Mouse (Mus musculus) liver, embryonic 15.5 days (tissue): ENCODE data around the gene Kif2c. TPM values are rescaled to one million over a fixed set of nuclear protein-coding genes. Genes with fewer than 3 reads are reported as not detected.

Source experiments
- ATAC-seq: fragments of 200-750 bp; cut with Nextera tagmentation; 2 replicates; pipeline ENCODE4 v1.8.0; 2017; ENCODE audit warnings: moderate number of reproducible peaks, mild to moderate bottlenecking, moderate library complexity; ENCODE audit not compliant: insufficient read depth
- H3K27ac ChIP-seq: fragments of 300-500 bp; sonication (generic); replicated peaks from 2 replicates; pipeline ENCODE4 v1.5.1; 2015; ENCODE audit warnings: mild to moderate bottlenecking, inconsistent platforms
- H3K27me3 ChIP-seq: fragments of 300-500 bp; sonication (generic); 2 replicates; pipeline ENCODE4 v1.6.1; 2015; ENCODE audit warnings: mild to moderate bottlenecking, inconsistent platforms
- H3K36me3 ChIP-seq: fragments of 300-500 bp; sonication (generic); replicated peaks from 2 replicates; pipeline ENCODE4 v1.6.1; 2015; ENCODE audit warnings: moderate library complexity, mild to moderate bottlenecking, inconsistent platforms
- H3K4me1 ChIP-seq: fragments of 300-500 bp; sonication (generic); replicated peaks from 2 replicates; pipeline ENCODE4 v1.6.1; 2015; ENCODE audit warnings: inconsistent platforms
- H3K4me2 ChIP-seq: fragments of 300-500 bp; sonication (generic); 2 replicates; pipeline ENCODE4 v1.6.1; 2015; ENCODE audit warnings: moderate library complexity, mild to moderate bottlenecking, inconsistent platforms
- H3K4me3 ChIP-seq: fragments of 300-500 bp; sonication (generic); replicated peaks from 2 replicates; pipeline ENCODE4 v1.5.1; 2015; ENCODE audit warnings: mild to moderate bottlenecking, inconsistent platforms
- H3K9ac ChIP-seq: fragments of 300-500 bp; sonication (generic); 2 replicates; pipeline ENCODE4 v1.6.1; 2015; ENCODE audit warnings: moderate library complexity, mild to moderate bottlenecking, inconsistent platforms
- H3K9me3 ChIP-seq: fragments of 300-500 bp; sonication (generic); replicated peaks from 2 replicates; pipeline ENCODE4 v1.6.1; 2016; ENCODE audit warnings: inconsistent platforms
- WGBS: fragments of 180-500 bp; shearing (Covaris S2); methylation state at CpG from one replicate; pipeline ENCODE4 v1.1.7; 2015; ENCODE audit warnings: mixed read lengths; ENCODE audit not compliant: insufficient replicate concordance; 5-methylcytosine and 5-hydroxymethylcytosine counted together
- polyA plus RNA-seq: library from polyadenylated mRNA; unstranded; fragments of >200 nt; fragmentation: Nextera tagmentation; extraction: Ambion mirVana; gene quantifications from 2 replicates; pipeline ENCODE4 v1.2.1, GENCODE M21; 2015

Kif2c gene
- polyA plus RNA-seq, 1 experiment from 2014 or later = 29.8 TPM

DNA sequence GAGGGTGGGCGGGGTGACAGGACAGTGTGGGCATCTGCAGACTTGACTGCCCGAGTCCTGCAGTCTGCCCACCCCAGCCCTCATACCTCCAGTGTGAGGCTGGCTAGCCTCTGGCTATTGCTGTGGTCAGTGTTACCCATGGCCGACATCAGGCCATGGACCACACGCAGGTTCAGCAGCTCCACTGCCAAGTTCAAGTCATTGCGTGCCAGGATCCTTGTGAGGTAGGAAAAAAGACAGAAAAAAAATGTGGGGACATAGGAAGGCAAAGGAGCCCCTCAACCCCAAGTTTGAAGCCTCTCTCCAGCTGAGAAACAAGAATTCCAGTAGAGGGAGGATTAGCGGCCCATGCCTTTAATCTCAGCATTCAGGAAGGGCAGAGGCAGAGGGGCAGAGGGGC is 31.8 kb upstream of the Kif2c start:
- peaks cover 4% of the 10 kb centered on the region; the same call in 1 of the 2 replicates for H3K4me1 ChIP-seq
- WGBS = 69% methylated on average over 6 of the region's 6 CpGs
- no peaks in the 10 kb centered on the region for H3K36me3 ChIP-seq
- no peak overlapping the region for H3K4me3 ChIP-seq
- H3K27ac ChIP-seq = no peak overlapping the region
- H3K9me3 ChIP-seq = no peaks in the 10 kb centered on the region
- ATAC-seq = no peak
- no peak overlapping the region for H3K4me2 ChIP-seq
- no peaks in the 10 kb centered on the region for H3K27me3 ChIP-seq
- no peak overlapping the region for H3K9ac ChIP-seq

DNA sequence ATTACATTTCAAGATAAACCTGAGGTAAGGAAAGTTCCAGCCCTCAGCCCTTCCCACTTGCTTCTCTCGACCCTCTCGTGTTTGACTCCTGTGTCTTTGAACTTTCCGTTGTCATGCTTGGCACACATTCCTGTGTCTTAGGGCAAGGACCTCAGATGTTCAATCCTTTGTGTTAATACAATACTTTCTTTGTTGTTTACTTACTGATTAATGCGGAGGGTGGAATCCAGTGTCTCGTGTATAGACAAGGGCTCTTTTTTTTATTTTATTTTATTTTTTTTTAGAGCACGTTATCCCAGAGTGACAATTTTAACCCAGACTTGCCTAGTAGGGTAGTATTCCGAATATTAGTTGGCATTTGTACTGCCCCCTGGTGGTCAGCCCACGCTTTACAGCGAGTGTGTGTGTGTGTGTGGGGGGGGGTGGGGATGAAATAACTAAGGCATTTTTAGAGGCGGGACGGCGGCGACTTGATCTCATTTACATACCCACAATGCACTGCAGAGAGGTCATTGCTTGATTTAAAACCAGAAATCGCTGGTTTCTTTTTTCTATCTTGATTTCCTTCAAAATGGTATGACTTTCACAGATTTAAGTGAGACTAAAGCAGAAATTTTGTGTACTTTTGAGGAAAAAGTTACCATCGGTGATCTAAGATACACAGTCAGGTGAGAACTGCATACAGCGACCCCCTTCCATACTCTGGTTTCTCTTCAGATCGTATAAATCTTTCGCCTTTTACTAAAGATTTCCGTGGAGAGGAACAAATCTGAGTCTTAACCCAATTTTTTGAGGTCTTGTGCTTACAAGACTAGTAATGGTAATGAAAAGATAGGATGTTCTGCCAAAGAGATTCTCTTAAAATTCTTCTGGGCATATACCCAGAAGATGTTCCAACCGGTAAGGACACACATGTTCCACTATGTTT is 28.0 kb upstream of the Kif2c start:
- Histone ChIP-seq H3K27me3 (no peaks in the 10 kb centered on the region), H3K9ac (no peak overlapping the region), H3K27ac (no peak overlapping the region), H3K9me3 (no peaks in the 10 kb centered on the region), H3K4me2 (peak overlapping the region; percentile 32), H3K36me3 (no peaks in the 10 kb centered on the region), H3K4me3 (no peak overlapping the region), H3K4me1 (no peaks in the 10 kb centered on the region; the same call in 1 of the 2 replicates)
- whole genome bisulfite sequencing = 4% methylated on average over 20 of the region's 20 CpGs
- ATAC-seq = peak; percentile 74

DNA sequence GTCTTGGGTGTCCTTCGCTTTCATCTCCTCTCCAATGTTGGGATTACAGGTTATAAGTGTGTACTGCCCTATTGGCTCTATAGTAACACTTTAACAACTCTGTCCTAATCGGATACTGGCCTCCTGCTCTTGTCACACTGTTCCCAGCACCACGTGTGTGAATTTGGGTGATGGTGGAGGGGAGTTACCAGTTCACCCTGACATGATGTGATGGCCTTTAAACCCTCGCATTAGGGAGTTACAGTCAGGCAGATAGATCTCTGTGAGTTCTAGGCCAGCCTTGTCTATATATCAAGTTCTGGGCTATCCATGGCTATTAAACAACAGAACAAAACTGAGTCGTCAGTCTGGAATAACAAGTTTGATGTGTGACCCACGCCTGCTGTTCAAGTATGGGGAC is 27.2 kb upstream of the Kif2c start:
- no peak for ATAC-seq
- Histone ChIP-seq H3K4me1 (no peaks in the 10 kb centered on the region; the same call in 1 of the 2 replicates), H3K9me3 (no peaks in the 10 kb centered on the region), H3K27ac (no peak overlapping the region), H3K4me3 (no peak overlapping the region), H3K27me3 (no peaks in the 10 kb centered on the region), H3K36me3 (no peaks in the 10 kb centered on the region), H3K4me2 (no peak overlapping the region), H3K9ac (no peak overlapping the region)
- WGBS = 71% methylated on average over 6 of the region's 6 CpGs

DNA sequence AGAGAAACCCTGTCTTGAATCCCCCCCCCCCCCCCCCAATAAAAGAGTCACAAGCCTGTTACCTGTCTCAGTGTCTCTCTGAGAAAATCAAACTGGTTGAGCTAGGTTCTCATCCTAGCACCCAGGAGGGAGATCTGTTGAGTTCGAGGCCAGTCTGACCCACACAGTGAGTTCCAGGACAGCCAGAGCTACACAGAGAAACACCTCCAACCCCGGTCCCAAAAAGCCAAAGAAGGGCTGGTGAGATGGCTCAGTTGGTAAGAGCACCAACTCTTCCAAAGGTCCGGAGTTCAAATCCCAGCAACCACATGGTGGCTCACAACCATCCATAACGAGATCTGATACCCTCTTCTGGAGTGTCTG is 20.5 kb upstream of the Kif2c start:
- no peak for ATAC-seq
- Histone ChIP-seq H3K36me3 (no peaks in the 10 kb centered on the region), H3K4me2 (0 out of 2 replicates have a peak overlapping the region, but pooled peaks have one; percentile 48), H3K9ac (no peak overlapping the region), H3K27ac (no peak overlapping the region), H3K4me3 (no peak overlapping the region), H3K4me1 (0 out of 2 replicates have a peak, but pooled peaks cover 4% of the 10 kb centered on the region), H3K27me3 (no peaks in the 10 kb centered on the region), H3K9me3 (no peaks in the 10 kb centered on the region)
- WGBS = 44% methylated on average over 4 of the region's 4 CpGs

GRCm38 (mm10) chr4:117202046-117202991 is 19.9 kb upstream of the Kif2c start:
- ATAC-seq = peak; percentile 88
- H3K27ac ChIP-seq = no peak overlapping the region
- WGBS = under 1% methylated on average over 25 of the region's 25 CpGs

DNA sequence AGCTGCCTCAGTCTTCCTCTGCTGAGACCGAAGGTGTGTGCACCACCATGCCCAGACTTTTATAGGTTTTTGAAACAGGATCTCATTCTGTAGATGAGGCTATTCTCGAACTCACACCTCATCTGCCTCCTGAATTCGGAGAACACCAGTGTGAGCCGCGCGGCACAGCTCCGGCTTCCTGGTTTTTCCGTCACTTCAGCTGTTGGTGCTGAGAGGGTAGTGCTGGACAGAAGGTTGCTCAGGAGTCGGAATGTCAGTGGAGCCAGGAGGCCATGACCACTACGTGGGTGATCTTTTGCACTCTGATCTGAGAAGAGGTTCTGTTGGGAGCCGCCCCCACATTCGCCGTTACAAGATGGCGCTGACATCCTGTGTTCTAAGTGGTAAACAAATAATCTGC is 9.4 kb upstream of the Kif2c start:
- Histone ChIP-seq H3K4me1 (peaks cover 27% of the 10 kb centered on the region), H3K27me3 (no peaks in the 10 kb centered on the region), H3K4me3 (no peak overlapping the region), H3K4me2 (no peak overlapping the region), H3K9ac (peak overlapping the region; percentile 27; the same call in 1 of the 2 replicates), H3K27ac (no peak overlapping the region), H3K36me3 (no peaks in the 10 kb centered on the region), H3K9me3 (no peaks in the 10 kb centered on the region)
- 91% methylated on average over 14 of the region's 14 CpGs for WGBS
- no peak for ATAC-seq

More at GRCm38 (mm10) chr4:117202046-117202991, 19.9 kb upstream of the Kif2c start:
- H3K4me1 ChIP-seq = 0 out of 2 replicates have a peak, but pooled peaks cover 4% of the 10 kb centered on the region
- peak overlapping the region; percentile 48 for H3K4me2 ChIP-seq
- no peaks in the 10 kb centered on the region for H3K36me3 ChIP-seq
- H3K9ac ChIP-seq = 0 out of 2 replicates have a peak overlapping the region, but pooled peaks have one; percentile 15
- H3K27me3 ChIP-seq = no peaks in the 10 kb centered on the region
- peak overlapping the region; percentile 23 for H3K4me3 ChIP-seq
- H3K9me3 ChIP-seq = no peaks in the 10 kb centered on the region

GRCm38 (mm10) chr4:117190660-117191059 is 8.2 kb upstream of the Kif2c start:
- WGBS = 68% methylated on average over 7 of the region's 7 CpGs
- ATAC-seq = no peak
- H3K4me3 ChIP-seq = no peak overlapping the region
- H3K27ac ChIP-seq = peak overlapping the region; percentile 85
- peaks cover 27% of the 10 kb centered on the region for H3K4me1 ChIP-seq
- H3K4me2 ChIP-seq = peak overlapping the region; percentile 64
- H3K36me3 ChIP-seq = no peaks in the 10 kb centered on the region
- H3K27me3 ChIP-seq = no peaks in the 10 kb centered on the region
- H3K9me3 ChIP-seq = no peaks in the 10 kb centered on the region
- peak overlapping the region; percentile 70 for H3K9ac ChIP-seq

- H3K4me3 ChIP-seq = peak overlapping the region; percentile 50
- peak overlapping the region; percentile 64 for H3K4me2 ChIP-seq
- peak; percentile 84 for ATAC-seq
- H3K9me3 ChIP-seq = no peaks in the 10 kb centered on the region
- peak overlapping the region; percentile 70 for H3K9ac ChIP-seq
- no peaks in the 10 kb centered on the region for H3K36me3 ChIP-seq
- H3K27ac ChIP-seq = peak overlapping the region; percentile 85
- WGBS = under 1% methylated on average over 9 of the region's 9 CpGs
- no peaks in the 10 kb centered on the region for H3K27me3 ChIP-seq
- peaks cover 27% of the 10 kb centered on the region for H3K4me1 ChIP-seq
These were observed 7.6 kb upstream of the Kif2c start for GRCm38 (mm10) chr4:117189856-117190543.

DNA sequence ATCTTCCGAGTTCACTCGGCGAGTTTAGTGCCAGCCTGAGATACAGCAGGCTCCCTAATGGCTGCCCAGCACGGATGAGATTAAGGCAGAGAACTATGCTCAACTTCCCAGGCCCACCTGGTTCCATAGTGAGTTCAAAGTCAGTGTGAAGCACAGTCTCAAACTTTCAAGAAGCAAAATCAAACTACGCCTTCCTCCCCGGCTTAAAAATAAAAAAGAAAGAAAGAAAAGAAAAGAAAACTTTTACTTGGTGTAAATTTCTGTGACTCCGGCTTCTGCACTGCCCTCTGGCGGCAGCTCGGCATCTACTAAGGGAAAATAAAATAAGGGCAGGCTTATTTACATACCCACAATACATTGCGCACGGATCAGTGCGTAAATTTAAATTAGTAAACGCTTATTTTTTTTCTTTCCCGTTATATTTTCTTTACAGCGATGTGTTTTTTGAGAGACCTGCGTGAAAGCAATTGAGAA is 7.0 kb upstream of the Kif2c start:
- under 1% methylated on average over 16 of the region's 16 CpGs for WGBS
- H3K27me3 ChIP-seq = no peaks in the 10 kb centered on the region

GRCm38 (mm10) chr4:117188969-117189368 is 6.5 kb upstream of the Kif2c start:
- no peak for ATAC-seq
- H3K4me3 ChIP-seq = peak overlapping the region; percentile 50
- peak overlapping the region; percentile 64 for H3K4me2 ChIP-seq
- H3K27ac ChIP-seq = peak overlapping the region; percentile 85
- H3K4me1 ChIP-seq = peaks cover 27% of the 10 kb centered on the region
- no peaks in the 10 kb centered on the region for H3K9me3 ChIP-seq
- WGBS = 54% methylated on average over 3 of the region's 3 CpGs
- no peaks in the 10 kb centered on the region for H3K27me3 ChIP-seq
- no peaks in the 10 kb centered on the region for H3K36me3 ChIP-seq
- H3K9ac ChIP-seq = peak overlapping the region; percentile 61

More for the DNA sequence above, 7.0 kb upstream of the Kif2c start:
- peaks cover 27% of the 10 kb centered on the region for H3K4me1 ChIP-seq
- H3K27ac ChIP-seq = peak overlapping the region; percentile 85
- no peaks in the 10 kb centered on the region for H3K36me3 ChIP-seq
- H3K4me3 ChIP-seq = peak overlapping the region; percentile 50
- peak overlapping the region; percentile 64 for H3K4me2 ChIP-seq
- H3K9me3 ChIP-seq = no peaks in the 10 kb centered on the region
- peak; percentile 67 for ATAC-seq
- H3K9ac ChIP-seq = peak overlapping the region; percentile 70
